Mouse (Mus musculus) forelimb bud, embryonic 11.5 days (tissue): Measurements from ENCODE around the gene Ccdc42.
A peak's percentile ranks its signal among the peaks of the same experiment; 100 is the strongest.

Experiments
- DNase-seq: peaks from one replicate; pipeline ENCODE4 v3.0.0-alpha.2; 2012; ENCODE audit warnings: low read depth, low spot score

The Ccdc42 gene

DNA sequence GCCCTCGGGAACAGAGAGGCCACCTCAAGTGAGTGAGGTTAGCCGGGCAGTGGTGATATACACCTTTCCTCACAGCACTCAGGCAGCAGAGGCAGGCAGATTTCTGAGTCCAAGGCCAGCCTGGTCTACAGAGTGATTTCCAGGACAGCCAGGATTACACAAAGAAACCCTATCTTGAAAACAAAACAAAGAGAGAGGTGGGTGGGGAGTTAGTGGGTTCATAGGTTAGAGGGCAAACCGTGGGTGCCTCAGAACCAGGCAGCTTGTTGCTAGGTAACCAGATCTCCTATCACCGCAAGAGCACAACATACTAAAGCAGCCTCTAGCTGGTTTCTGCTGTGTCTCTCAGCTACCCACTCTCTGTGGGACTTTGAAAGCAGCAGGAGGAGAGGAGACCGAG is at the start of gene Ccdc42:
Gene Ccdc42, plus strand, starts transcription at position 301 of the 400 bp plus-strand sequence.
- no peak for DNase-seq

DNA sequence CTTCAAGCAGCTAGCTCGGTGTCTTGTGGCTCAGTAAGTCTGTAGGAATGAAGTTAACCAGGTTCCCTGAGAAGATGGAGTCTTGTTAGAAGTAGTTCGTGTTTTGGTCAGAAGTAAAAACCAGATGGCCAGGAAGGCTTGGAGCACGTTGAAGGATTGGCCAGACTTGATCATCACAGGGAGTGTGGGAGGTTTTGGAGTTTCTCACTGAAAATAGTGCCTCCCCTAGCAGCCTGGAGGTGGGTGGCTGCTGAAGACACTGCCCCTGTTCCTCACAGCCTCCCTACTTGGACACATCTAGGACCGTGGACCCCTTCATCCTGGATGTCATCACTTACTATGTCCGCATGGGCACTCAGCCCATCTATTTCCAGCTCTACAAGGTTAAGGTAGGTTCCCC is 47.2 kb upstream of the Ccdc42 start:
- no peak for DNase-seq

GRCm38 (mm10) chr11:68544554-68544953 is 42.3 kb upstream of the Ccdc42 start:
- DNase-seq: peak; percentile 34

- DNase-seq: no peak
Observed at GRCm38 (mm10) chr11:68545172-68545571, 41.6 kb upstream of the Ccdc42 start.

DNA sequence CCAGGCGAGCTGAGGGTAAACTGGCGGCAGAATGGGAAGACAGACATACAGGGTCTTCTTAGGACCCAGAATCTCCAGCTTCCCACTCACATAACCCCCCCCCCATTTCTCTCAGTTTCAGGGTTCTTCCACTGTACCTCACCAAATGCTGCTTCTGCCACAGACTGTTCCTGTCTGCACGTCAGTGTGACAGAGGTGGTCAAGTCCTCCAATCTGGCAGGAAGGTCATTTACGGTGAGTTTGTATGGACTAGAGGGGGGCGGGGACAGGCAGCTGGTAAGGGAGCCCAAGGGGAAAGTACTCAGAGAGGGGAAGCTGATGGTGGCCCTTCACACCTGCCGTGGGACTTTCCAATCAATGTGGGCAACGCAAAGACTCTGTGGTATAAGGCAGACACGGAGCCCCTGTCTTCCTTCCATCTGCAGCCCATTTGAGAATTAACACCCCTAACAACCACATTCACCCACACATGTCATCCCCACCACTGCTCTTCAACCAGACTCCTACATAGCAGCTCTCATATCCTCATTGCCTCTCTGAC is 41.1 kb upstream of the Ccdc42 start:
- no peak for DNase-seq

- DNase-seq: no peak
Observed at GRCm38 (mm10) chr11:68547484-68547883, 39.3 kb upstream of the Ccdc42 start.

- no peak for DNase-seq
Observed at GRCm38 (mm10) chr11:68549597-68549996, 37.2 kb upstream of the Ccdc42 start.

GRCm38 (mm10) chr11:68550358-68550757 is 36.5 kb upstream of the Ccdc42 start:
- DNase-seq: no peak

DNA sequence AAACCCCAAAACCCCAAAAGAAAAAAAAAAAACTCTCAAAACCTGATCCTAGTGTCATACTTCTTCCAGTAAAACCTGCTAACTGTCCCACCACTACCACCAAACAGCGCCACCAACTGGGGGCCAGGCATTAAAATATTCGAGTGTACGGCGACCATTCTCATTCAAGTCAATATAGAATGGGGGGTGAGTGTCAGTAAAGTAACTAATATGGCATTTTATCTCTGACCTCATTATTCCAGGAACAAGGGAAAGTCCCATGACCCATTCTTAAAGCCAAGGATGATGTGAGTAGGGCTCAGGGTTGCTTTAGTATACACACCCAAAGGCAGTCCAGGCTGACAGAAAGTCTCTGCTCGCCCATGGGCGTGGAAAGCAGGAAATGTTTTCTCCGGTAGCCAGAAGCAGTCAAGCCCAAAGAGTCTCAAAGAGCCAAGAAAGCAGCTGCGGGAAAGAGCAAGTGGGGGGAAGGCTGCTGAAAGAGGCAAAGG is 32.8 kb upstream of the Ccdc42 start:
- DNase-seq: no peak

DNA sequence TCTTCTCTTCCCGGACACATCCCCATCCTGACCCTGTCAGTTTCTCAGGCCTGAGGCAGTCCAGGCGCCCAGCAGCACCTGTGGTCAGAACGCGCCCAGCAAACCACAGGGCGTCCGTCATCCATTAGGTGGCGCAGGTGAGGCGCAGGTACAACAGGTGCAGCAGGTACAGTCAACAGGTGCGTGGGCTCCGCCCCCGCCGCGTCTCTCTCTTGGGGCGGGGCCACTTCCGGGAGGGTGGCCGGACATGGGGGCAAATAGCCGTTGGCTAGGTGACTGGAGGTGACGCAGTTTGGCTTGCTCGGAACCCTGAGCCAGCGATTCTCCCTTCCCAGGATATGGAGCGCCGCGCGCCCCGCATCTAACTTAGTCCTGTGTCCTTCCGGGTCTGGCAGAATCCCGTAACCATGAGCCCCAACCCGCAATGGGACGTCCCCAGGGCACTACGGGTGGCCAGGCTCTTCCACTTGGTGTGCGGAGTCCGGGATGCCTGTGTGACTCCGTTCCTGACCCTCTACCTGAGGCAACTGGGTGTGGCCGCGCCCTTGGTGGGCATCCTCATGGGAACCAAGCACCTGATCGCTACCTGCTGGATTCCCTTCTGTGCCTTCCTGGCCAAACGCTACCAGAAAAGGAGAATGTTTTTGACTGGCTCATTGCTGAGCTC is 30.8 kb upstream of the Ccdc42 start, which contains the start of gene Mfsd6l:
Gene Mfsd6l, plus strand, starts transcription at position 269 of the 667 bp plus-strand sequence.
- no peak for DNase-seq

- no peak for DNase-seq
Observed at GRCm38 (mm10) chr11:68559546-68559945, 27.3 kb upstream of the Ccdc42 start.

- DNase-seq: no peak
Observed at GRCm38 (mm10) chr11:68561957-68562950, 24.6 kb upstream of the Ccdc42 start.

- DNase-seq: no peak
Observed at GRCm38 (mm10) chr11:68564356-68565031, 22.3 kb upstream of the Ccdc42 start.

DNA sequence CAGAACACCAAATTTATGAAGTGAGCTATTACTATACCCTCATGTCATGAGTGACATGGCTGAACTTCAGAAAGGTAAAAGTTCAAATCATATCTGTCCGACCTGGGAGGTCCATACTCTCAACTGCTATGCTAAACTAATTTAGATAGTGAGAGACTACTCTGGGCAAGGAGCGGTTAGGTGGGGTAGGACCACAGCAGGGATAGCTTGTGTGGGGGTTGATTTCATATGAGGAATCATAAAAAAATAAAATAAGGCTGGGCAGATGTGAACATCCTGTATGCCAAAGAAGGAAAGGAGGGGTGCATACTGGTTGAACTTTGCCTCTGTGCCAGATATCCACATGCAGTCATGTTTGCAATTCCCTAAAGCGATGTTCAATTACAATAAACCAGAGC is 21.8 kb upstream of the Ccdc42 start:
- no peak for DNase-seq

GRCm38 (mm10) chr11:68566447-68567059 is 20.3 kb upstream of the Ccdc42 start:
- DNase-seq: peak; percentile 90

DNA sequence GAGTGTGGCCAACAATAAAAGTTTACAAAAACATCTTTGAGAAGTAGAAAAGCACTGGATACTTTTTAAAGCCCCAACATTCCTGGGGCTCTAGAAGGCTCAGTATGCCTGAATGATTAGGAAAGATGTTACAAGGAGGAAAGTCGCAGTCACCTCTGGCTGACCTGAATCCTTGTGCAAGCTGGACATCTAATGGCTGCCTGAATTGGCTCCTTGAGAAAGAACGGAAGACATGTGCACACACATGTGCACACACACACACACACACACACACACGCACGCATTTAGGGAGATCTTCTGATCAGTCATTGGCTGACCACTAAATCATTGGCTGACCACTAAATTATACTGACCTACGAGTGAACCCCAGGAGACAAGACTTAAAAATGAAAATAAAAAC is 16.0 kb upstream of the Ccdc42 start:
- no peak for DNase-seq

GRCm38 (mm10) chr11:68577076-68577475 is 9.7 kb upstream of the Ccdc42 start:
- DNase-seq: no peak

GRCm38 (mm10) chr11:68579462-68579881 is 7.3 kb upstream of the Ccdc42 start:
- no peak for DNase-seq

DNA sequence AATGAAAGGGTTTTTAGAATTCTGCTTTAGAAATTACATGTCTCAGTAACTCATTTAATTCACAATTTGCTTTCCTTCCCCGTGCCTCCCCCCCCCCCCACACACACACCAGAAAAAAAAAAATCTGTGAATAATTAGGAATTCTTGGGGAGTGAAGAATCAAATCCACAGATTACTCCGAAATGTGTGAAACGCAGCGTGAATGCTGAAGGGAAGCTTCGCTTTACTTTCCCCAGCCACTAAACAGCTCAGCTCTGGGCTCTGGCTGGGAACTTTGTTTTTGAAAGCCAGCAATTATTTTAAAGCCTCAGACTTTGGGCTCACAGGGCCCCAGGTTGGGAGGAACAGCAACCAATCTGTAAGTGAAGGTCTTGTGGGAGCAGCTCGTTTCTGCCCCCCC is 6.3 kb upstream of the Ccdc42 start:
- no peak for DNase-seq

- no peak for DNase-seq
Observed at GRCm38 (mm10) chr11:68583225-68583624, 3.6 kb upstream of the Ccdc42 start.

GRCm38 (mm10) chr11:68583906-68584480 is 2.8 kb upstream of the Ccdc42 start:
- no peak for DNase-seq
